Mouse (Mus musculus): ENCODE measurements around the gene Apoo. TPM values are rescaled to one million over a fixed set of nuclear protein-coding genes. Genes with fewer than 3 reads are reported as not detected.
A peak's percentile ranks its signal among the peaks of the same experiment; 100 is the strongest.
"Not testable (repeated sequence)": the region's sequence is repeated elsewhere in the genome, so short reads cannot be mapped to it uniquely, and the experiment has no call there.

Apoo gene
- polyA plus RNA-seq (2016; fragmentation: Nextera tagmentation; extraction: Ambion mirVana) = 97.9 and 105 TPM in 2 replicates

DNA sequence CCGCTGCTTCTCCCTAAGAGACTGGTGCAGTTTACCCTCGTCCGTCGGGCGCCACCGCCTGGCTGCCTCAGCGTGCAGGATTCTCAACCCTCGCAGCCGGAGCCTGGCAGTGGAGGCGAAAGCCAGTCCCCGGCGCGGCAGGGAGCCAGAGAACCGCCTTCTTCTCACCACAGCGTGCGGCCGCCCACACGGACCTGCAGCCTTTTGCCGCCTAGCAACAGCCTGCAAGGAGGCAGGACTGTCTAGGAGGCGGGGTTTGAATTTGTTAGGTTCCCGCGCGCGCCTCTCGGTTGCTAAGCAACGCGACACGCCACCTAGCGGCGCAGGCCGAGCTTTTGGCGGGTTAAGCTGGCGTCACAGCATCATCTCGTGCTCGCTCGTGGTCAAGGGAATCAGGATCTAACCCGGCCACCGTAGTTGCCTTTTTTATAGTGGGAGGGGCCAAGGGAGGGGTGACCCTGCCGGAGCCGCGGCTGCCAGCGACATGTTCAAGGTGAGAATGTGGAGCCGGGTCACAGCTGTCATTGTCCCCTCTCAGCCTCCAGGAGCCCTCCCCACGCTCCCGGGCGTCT, at the start of gene Apoo, which contains the start of gene Fam90a1b:
Apoo (plus strand) TSS at position 448 of the 572 bp plus-strand sequence.
Fam90a1b (minus strand) TSS at position 108 of the 572 bp plus-strand sequence.
- Histone ChIP-seq H3K4me1 (0 out of 2 replicates have a peak, but pooled peaks cover 5% of the 10 kb centered on the region), H3K27me3 (replicated peaks; ENCODE audit: low read depth, poor library complexity, severe bottlenecking) (peaks cover 96% of the 10 kb centered on the region), H3K9me3 (0 out of 2 replicates have a peak, but pooled peaks cover 4% of the 10 kb centered on the region), H3K27ac (replicated peaks) (peak within 1 kb of the TSS; percentile 76), H3K4me3 (peak within 1 kb of the TSS; percentile 62), H3K36me3 (replicated peaks) (no peaks in the 10 kb centered on the region)
- 16% methylated on average over 46 of the region's 46 CpGs for WGBS
- peak; percentile 96 for DNase-seq (ENCODE audit: low spot score)

DNA sequence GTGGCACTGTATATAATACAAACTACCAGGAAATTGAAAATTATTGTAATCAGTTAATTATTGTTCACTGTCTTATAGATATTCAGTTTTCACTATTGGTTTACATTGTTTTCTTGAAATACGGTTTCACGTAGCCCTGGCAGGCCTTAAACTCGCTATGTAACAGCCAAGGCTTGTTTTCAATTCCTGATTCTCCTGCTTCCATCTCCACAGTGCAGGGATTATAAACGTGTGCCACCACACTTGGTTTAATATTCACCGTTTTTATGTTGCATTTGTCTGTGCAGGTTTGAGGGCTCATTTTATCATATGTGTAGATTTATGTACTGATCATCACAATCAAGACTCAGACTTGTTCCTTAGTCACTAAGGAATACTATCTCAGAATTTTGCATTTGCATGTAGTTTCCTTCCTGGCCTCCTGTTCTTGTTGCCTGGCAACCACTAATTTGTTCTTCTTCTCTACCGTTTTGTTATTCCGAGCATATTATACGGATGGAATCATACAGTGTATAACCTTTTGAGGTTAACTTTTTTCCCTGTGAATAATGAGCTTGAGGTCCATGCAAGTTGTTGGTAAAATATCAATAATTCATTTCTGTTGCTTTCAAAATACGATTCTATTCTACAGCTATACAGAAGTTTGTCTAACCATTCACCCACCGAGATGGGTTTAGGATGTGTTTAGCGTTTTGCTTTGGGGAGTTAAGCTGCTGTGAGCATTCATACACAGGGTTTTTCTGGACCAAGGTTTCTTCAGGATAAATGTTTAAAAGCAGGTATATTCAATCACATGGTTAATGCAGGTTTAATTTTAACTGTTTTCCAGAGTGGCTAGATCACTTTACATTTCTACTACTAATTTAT, 45.6 kb upstream of the Apoo start:
- Histone ChIP-seq H3K27ac (replicated peaks) (no peak overlapping the region), H3K36me3 (replicated peaks) (no peaks in the 10 kb centered on the region), H3K4me1 (no peaks in the 10 kb centered on the region), H3K27me3 (replicated peaks; ENCODE audit: low read depth, poor library complexity, severe bottlenecking) (peaks cover 94% of the 10 kb centered on the region), H3K9me3 (no peaks in the 10 kb centered on the region), H3K4me3 (no peak overlapping the region)
- WGBS = 84% methylated on average over 11 of the region's 11 CpGs
- DNase-seq (ENCODE audit: low spot score) = no peak

DNA sequence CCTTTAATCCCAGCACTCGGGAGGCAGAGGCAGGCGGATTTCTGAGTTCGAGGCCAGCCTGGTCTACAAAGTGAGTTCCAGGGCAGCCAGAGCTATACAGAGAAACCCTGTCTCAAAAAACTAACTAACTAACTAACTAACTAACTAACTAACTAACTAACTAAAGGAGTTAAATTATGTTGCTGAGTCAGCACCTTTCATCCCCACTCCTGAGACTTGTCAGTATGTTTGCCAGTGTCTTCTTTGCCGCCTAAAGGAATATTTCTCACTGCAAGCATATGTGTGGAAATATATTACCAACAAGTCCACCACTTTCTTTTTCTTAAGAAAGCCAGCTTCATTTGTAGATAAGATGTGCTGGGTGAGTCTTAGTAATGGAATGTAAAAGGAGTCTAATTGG, 23.3 kb upstream of the Apoo start:
- H3K27me3 ChIP-seq (replicated peaks; ENCODE audit: low read depth, poor library complexity, severe bottlenecking) = peaks cover 92% of the 10 kb centered on the region
- not testable (repeated sequence) for H3K9me3 ChIP-seq; H3K36me3 ChIP-seq (replicated peaks); DNase-seq (ENCODE audit: low spot score); H3K27ac ChIP-seq (replicated peaks); H3K4me3 ChIP-seq; H3K4me1 ChIP-seq
- 89% methylated on average over 4 of the region's 4 CpGs for WGBS

DNA sequence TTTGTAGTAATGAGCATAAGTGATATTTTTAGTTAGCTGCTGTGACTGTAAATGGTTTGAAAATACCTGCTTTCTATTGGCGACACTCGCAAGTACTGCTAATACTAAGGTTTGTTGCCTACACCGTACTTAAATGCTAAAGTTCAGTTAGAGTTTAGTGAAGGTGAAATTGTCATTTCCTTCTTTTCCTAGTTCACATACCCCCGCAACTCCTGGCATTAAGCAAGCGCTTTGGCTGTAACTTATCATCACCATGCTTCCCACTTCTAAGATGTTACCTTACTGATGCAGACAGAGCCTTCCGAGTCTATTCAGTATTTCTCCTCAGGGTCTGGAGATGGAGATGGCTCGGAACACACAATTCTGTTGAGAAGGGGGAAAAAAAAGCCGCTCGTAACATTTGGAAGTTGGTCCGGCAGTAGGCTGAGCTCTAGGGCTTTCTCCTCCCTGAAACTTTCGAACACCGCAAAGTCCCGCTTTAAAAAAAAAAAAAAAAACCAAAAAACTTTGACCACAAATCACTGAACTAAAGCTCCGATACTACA, 1.5 kb upstream of the Apoo start:
- Histone ChIP-seq H3K4me3 (peak overlapping the region; percentile 62), H3K9me3 (0 out of 2 replicates have a peak, but pooled peaks cover 4% of the 10 kb centered on the region), H3K36me3 (replicated peaks) (no peaks in the 10 kb centered on the region), H3K27me3 (replicated peaks; ENCODE audit: low read depth, poor library complexity, severe bottlenecking) (peaks cover 96% of the 10 kb centered on the region), H3K27ac (replicated peaks) (no peak overlapping the region), H3K4me1 (0 out of 2 replicates have a peak, but pooled peaks cover 5% of the 10 kb centered on the region)
- 21% methylated on average over 14 of the region's 14 CpGs for WGBS
- no peak for DNase-seq (ENCODE audit: low spot score)

DNA sequence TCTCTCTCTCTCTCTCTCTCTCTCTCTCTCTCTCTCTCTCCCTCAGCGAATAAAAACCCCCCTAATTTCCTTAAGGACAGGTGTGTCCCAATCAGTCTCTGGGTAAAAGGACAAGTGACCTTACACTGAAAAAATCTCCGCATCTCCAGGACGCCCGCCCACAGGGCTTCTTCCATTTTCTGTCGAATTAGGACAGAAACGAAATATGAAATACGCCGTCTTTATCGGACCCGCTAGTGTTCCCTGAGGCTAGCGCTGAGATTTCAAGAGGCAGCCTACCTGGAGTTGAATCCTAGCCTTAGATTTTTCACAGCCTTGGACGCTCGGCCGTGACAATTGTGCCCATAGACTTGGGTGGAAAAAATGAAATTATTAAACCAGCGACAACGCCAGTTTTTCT, 888 bp upstream of the Apoo start:
- Histone ChIP-seq H3K4me3 (peak overlapping the region; percentile 62), H3K36me3 (replicated peaks) (no peaks in the 10 kb centered on the region), H3K9me3 (0 out of 2 replicates have a peak, but pooled peaks cover 4% of the 10 kb centered on the region), H3K4me1 (0 out of 2 replicates have a peak, but pooled peaks cover 5% of the 10 kb centered on the region), H3K27ac (replicated peaks) (no peak overlapping the region), H3K27me3 (replicated peaks; ENCODE audit: low read depth, poor library complexity, severe bottlenecking) (peaks cover 96% of the 10 kb centered on the region)
- DNase-seq (ENCODE audit: low spot score) = peak; percentile 20
- 19% methylated on average over 16 of the region's 16 CpGs for WGBS

DNA sequence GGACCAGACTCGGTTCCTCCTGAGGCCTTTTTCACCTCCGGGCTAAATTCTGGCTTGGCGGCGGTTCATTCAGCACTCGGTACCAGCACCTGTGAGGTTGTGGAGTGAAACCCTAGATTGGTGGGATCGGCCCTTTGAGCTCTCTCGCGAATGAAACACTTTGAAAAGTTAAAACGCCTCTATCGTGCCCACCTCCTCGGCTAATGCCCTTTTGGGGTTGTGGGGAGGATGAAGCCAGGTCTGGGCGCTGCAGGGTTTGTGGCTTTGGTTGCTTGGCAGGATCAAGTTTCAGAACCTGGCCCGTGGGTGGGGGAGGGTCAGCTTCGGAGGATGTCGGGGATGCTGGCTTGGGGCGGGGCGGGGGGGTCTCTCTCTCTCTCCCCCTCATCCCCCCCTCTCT, 331 bp downstream of the Apoo start:
- peak overlapping the region; percentile 62 for H3K4me3 ChIP-seq
- H3K9me3 ChIP-seq = 0 out of 2 replicates have a peak, but pooled peaks cover 4% of the 10 kb centered on the region
- H3K36me3 ChIP-seq (replicated peaks) = no peaks in the 10 kb centered on the region
- DNase-seq (ENCODE audit: low spot score) = peak; percentile 56
- 0 out of 2 replicates have a peak, but pooled peaks cover 5% of the 10 kb centered on the region for H3K4me1 ChIP-seq
- peaks cover 96% of the 10 kb centered on the region for H3K27me3 ChIP-seq (replicated peaks; ENCODE audit: low read depth, poor library complexity, severe bottlenecking)
- 17% methylated on average over 17 of the region's 17 CpGs for WGBS
- peak overlapping the region; percentile 76 for H3K27ac ChIP-seq (replicated peaks)

DNA sequence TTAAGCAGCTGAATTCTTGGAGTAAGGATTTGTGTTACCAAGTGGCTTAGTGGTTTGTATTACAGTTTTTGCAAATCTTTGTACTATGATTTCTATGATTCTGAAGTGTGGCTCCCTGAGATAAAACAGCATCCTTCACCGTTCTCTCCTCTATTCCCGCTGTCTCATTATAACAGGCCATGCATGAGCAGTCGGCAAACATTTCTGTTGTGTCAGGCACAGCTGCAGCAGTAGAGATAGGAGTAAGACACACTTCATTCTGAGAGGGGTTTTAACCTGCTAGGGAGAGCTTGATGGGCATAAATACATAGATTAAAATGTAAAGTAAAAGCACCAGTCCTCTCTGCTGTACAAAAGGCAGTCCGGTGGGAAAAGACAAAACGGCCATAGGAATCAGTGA, 11.8 kb downstream of the Apoo start:
- no peaks in the 10 kb centered on the region for H3K4me1 ChIP-seq
- peaks cover 92% of the 10 kb centered on the region for H3K27me3 ChIP-seq (replicated peaks; ENCODE audit: low read depth, poor library complexity, severe bottlenecking)
- WGBS = 83% methylated on average over 5 of the region's 5 CpGs
- H3K4me3 ChIP-seq = no peak overlapping the region
- DNase-seq (ENCODE audit: low spot score) = no peak
- no peaks in the 10 kb centered on the region for H3K9me3 ChIP-seq
- H3K27ac ChIP-seq (replicated peaks) = no peak overlapping the region
- peaks cover 16% of the 10 kb centered on the region for H3K36me3 ChIP-seq (replicated peaks)

DNA sequence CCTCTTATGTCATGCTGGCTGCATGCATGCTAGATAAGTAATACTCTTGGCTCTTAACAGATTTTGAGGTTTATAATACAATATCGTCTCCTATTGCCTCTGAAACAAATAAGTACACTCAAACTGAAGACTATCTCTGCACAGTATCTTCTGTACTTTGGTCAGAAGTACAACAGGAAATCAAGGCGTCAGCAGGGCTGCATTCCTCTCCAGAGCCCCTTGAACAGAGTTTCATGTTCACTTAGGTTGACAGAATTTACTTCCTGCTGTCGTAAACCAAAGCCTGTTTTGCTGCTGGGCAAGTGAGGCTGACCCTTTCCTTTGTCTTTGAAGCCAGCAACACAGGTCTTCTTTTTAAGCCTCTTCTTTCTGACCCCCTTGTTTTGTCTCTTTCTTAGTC, 42.1 kb downstream of the Apoo start:
- H3K4me3 ChIP-seq = no peak overlapping the region
- no peaks in the 10 kb centered on the region for H3K36me3 ChIP-seq (replicated peaks)
- no peak overlapping the region for H3K27ac ChIP-seq (replicated peaks)
- H3K4me1 ChIP-seq = no peaks in the 10 kb centered on the region
- no peak for DNase-seq (ENCODE audit: low spot score)
- WGBS = 50% methylated on average over 3 of the region's 3 CpGs
- H3K27me3 ChIP-seq (replicated peaks; ENCODE audit: low read depth, poor library complexity, severe bottlenecking) = peaks cover 65% of the 10 kb centered on the region
- H3K9me3 ChIP-seq = no peaks in the 10 kb centered on the region

DNA sequence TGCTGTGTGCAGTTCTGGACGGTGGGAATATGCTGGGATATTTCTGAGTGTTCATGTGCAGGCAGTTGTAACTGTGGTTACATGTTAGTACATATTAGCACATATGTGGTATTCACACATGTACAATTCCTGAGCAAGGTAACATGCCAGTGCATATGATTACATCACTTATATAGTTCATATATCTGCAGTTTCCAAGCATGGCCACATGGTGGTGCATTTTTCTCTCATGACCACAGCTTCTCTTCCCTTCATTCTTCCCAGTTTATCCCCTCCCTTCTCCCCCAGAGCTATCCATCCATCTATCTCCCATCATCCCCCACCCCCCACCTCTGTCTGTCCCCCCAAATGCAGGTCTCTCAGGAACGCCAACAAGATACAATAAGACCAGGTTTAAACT, 53.3 kb downstream of the Apoo start:
- no peak for DNase-seq (ENCODE audit: low spot score)
- Histone ChIP-seq H3K27ac (replicated peaks) (no peak overlapping the region), H3K4me3 (no peak overlapping the region), H3K9me3 (no peaks in the 10 kb centered on the region), H3K4me1 (no peaks in the 10 kb centered on the region), H3K36me3 (replicated peaks) (peaks cover 27% of the 10 kb centered on the region; the same call in 1 of the 2 replicates), H3K27me3 (replicated peaks; ENCODE audit: low read depth, poor library complexity, severe bottlenecking) (peaks cover 74% of the 10 kb centered on the region)
- 86% methylated on average over 2 of the region's 2 CpGs for WGBS

DNA sequence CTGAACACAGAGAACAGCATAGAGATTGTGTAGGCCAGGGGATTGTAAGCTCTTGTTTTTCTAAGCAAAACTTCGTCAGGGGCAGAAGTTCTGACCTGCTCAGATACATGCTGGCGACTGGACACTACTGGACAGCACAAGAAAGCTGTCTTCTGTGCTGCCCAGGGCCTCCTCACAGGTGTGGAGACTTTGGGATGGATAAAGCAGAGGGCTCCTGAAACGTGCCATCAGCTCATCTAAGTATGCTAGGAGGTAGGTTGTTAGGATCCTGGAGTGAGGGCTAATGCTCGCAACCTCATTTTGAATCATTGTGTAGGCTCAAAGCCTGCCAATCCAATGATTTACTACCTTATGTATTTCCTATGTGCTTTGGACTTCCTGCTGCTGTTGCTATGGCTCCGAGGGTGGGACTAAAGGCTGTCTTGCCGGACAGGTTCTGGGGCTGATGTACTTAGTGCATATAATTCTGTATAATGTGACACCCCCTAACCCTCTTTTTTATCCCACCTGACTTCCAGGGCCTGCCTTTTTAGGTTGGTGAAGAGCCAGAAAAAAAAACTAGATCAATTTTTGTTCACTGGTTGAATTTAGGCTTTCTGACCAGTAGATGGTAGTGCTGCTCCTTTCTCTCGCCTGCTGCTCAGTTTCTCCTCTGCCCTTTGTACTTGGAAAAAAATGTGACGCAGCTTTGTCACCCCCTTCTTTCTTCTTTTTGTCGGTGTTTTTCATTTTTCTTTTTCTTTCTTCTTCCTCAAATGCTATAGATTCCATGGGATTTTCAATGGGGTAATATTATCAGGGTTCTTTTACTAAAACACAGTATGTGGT, 64.8 kb downstream of the Apoo start:
- peak; percentile 11 for DNase-seq (ENCODE audit: low spot score)
- Histone ChIP-seq H3K9me3 (no peaks in the 10 kb centered on the region), H3K36me3 (replicated peaks) (no peaks in the 10 kb centered on the region), H3K27me3 (replicated peaks; ENCODE audit: low read depth, poor library complexity, severe bottlenecking) (peaks cover 78% of the 10 kb centered on the region), H3K27ac (replicated peaks) (no peak overlapping the region), H3K4me1 (no peaks in the 10 kb centered on the region), H3K4me3 (no peak overlapping the region)
- 43% methylated on average over 9 of the region's 9 CpGs for WGBS

DNA sequence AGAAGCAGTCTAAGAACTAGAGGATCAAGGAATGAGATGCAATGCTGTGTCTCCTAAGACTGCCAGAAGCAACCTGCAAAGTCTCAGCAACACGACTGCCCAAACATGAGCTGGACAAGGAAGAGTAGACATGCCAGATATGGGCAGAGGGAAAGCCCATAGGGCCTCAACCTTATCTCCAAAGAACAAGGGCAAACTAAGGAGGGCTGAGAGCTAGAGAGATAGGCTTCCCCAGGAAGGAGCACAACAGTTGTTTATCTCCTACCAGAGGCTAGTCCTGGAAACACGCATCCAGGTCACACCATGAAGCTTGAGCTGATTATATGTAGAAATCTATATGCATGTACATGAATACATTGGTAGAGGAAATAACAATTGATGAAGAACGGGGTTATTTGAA, 78.5 kb downstream of the Apoo start:
- H3K9me3 ChIP-seq; H3K27ac ChIP-seq (replicated peaks); DNase-seq (ENCODE audit: low spot score); H3K4me1 ChIP-seq; H3K4me3 ChIP-seq; H3K36me3 ChIP-seq (replicated peaks): not testable (repeated sequence)
- H3K27me3 ChIP-seq (replicated peaks; ENCODE audit: low read depth, poor library complexity, severe bottlenecking) = peaks cover 39% of the 10 kb centered on the region
- no CpG with 5 or more reads among the region's 3 CpGs for WGBS

DNA sequence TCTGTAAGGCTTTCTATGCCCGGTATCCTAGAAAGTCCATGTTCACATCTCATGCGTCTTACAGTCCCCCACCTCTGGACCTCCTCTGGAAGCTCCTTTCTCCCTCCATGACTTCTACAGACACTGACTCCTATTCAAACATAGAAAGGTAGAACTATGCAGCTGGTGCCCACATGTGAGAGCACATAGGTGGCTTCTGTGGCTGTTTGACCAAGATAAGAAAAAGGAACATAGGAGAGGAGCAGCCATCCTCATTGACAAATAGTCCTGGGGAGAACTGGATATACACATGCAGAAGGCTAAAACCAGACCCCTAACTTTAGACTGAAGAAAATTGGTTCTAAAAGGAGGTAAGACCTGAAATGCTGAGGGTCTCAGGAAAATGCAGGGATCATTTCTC, 79.1 kb downstream of the Apoo start:
- not testable (repeated sequence) for H3K4me3 ChIP-seq; H3K9me3 ChIP-seq; H3K36me3 ChIP-seq (replicated peaks); DNase-seq (ENCODE audit: low spot score); H3K27ac ChIP-seq (replicated peaks); H3K4me1 ChIP-seq
- peaks cover 35% of the 10 kb centered on the region for H3K27me3 ChIP-seq (replicated peaks; ENCODE audit: low read depth, poor library complexity, severe bottlenecking)
- WGBS = 100% methylated on average over 2 of the region's 2 CpGs

Measured in embryonic facial prominence, embryonic 10.5 days (tissue).